In the genomic region with DNA sequence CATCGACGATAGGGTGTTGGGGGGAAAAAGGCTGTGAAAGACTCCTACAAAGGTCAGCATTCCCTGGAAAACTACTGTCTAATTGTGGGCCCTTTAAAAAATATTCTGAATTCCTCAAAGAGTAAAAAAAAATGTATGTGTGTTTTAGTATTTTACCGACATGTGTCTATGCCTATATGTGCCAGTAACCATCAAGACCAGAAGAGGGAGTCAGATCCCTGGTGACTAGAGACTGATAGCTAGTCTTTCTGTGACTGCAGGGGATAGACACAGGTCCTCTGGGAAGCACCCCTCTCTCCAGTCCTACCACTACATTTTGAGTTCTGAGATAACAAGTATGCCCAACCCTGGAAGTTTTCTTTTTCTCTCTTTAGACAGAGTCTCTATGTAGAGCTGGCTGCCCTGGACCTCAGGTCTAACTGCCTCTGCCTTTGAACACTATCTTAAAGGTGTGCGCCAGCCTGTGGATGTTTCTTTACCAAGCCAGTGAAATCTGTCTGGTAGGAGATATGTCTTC, we compare ENCODE assay signal across 8 mouse cellular contexts. TPM values are rescaled to one million over a fixed set of nuclear protein-coding genes. Genes with fewer than 3 reads are reported as not detected.
DNase-seq lines count a peak whose midpoint lies in the region; ATAC-seq and TF ChIP-seq lines count a peak whose summit lies in the region.

No protein-coding gene starts in this region.

- H3K27me3 ChIP-seq in MEL (ENCODE audit: control insufficient read depth in 1 of 2, insufficient read depth in 2 of 2, low read length in 2 of 2) = no peaks in the 10 kb centered on the region
- no peaks in the 10 kb centered on the region for H3K27me3 ChIP-seq in forebrain, embryonic 13.5 days
- no peaks in the 10 kb centered on the region for H3K27me3 ChIP-seq in liver, embryonic 15.5 days

- peak; percentile 81 for TF ChIP-seq RAD21 in MEL (IDR thresholded peaks at IDR 0.05; ENCODE audit: low read depth, low read length)

- peak; percentile 21 to 81 (median 38); a peak in 5 of 6 replicates for TF ChIP-seq CTCF in MEL (IDR thresholded peaks at IDR 0.05 in 2 of 3, conservative IDR thresholded peaks at IDR 0.05 in 1 of 3; ENCODE audit: control insufficient read depth in 1 of 3, insufficient read depth in 1 of 3, low read depth in 2 of 3, low read length in 3 of 3, poor library complexity in 1 of 3, severe bottlenecking in 1 of 3)

- peak; percentile 39 for DNase-seq in kidney, adult 9 months
- DNase-seq in kidney, postnatal 14 days = no peak
- DNase-seq in MEL (ENCODE audit: low read depth, low spot score) = peak; percentile 86
- no peak for DNase-seq in frontal cortex, postnatal 14 days (ENCODE audit: low spot score in 2 of 2)
- no peak for DNase-seq in left cerebral cortex, adult 8-10 months (ENCODE audit: low spot score in 2 of 2)

- TF ChIP-seq POLR2A in MEL (IDR thresholded peaks at IDR 0.05; ENCODE audit: control insufficient read depth in 1 of 2, insufficient read depth in 1 of 2, low read depth in 1 of 2, low read length in 2 of 2, poor library complexity in 1 of 2) = no peak

- peak overlapping the region; percentile 97 for H3K27ac ChIP-seq in MEL (ENCODE audit: control insufficient read depth, low read depth, low read length)
- H3K27ac ChIP-seq in forebrain, embryonic 13.5 days = no peak overlapping the region
- H3K27ac ChIP-seq in liver, embryonic 15.5 days (replicated peaks) = peak overlapping the region; percentile 84

- TF ChIP-seq EP300 in MEL (IDR thresholded peaks at IDR 0.05; ENCODE audit: low read depth in 1 of 2, low read length in 2 of 2) = no peak

- WGBS in forebrain, embryonic 13.5 days = 36% methylated on average over 4 of the region's 4 CpGs
- 19% methylated on average over 4 of the region's 4 CpGs for WGBS in liver, embryonic 15.5 days (ENCODE audit: insufficient replicate concordance)

- ATAC-seq in forebrain, embryonic 13.5 days = no peak
- no peak for ATAC-seq in liver, embryonic 15.5 days (ENCODE audit: insufficient read depth)
- no peak for ATAC-seq in cerebellum, adult (ENCODE audit: insufficient number of reproducible peaks, low FRiP score, low TSS enrichment)

- peak overlapping the region; percentile 86 for H3K9ac ChIP-seq in MEL (ENCODE audit: control insufficient read depth, low read depth, low read length, poor library complexity, severe bottlenecking)
- peak overlapping the region; percentile 70 for H3K9ac ChIP-seq in forebrain, embryonic 13.5 days
- H3K9ac ChIP-seq in liver, embryonic 15.5 days = peak overlapping the region; percentile 65

- H3K4me3 ChIP-seq in MEL (ENCODE audit: control insufficient read depth in 1 of 2, insufficient read depth in 1 of 2, low read depth in 2 of 2, low read length in 2 of 2) = peak overlapping the region; percentile 79 to 91
- peak overlapping the region; percentile 57 for H3K4me3 ChIP-seq in forebrain, embryonic 13.5 days
- H3K4me3 ChIP-seq in liver, embryonic 15.5 days (replicated peaks) = peak overlapping the region; percentile 77

- H3K9me3 ChIP-seq in MEL (replicated peaks; ENCODE audit: insufficient read depth, low read length) = no peaks in the 10 kb centered on the region
- no peaks in the 10 kb centered on the region for H3K9me3 ChIP-seq in forebrain, embryonic 13.5 days (replicated peaks)
- no peaks in the 10 kb centered on the region for H3K9me3 ChIP-seq in liver, embryonic 15.5 days (replicated peaks)

- peak overlapping the region; percentile 77 for H3K4me2 ChIP-seq in forebrain, embryonic 13.5 days
- peak overlapping the region; percentile 88 for H3K4me2 ChIP-seq in liver, embryonic 15.5 days

- H3K36me3 ChIP-seq in MEL (ENCODE audit: control insufficient read depth in 1 of 2, insufficient read depth in 2 of 2, low read length in 2 of 2) = peaks cover 3 to 15% of the 10 kb centered on the region in 2 experiments; a peak in 3 of 4 replicates
- H3K36me3 ChIP-seq in forebrain, embryonic 13.5 days (ENCODE audit: poor library complexity, severe bottlenecking) = no peaks in the 10 kb centered on the region
- no peaks in the 10 kb centered on the region for H3K36me3 ChIP-seq in liver, embryonic 15.5 days (replicated peaks)

- peaks cover 5 to 8% of the 10 kb centered on the region in 2 experiments; a peak in 2 of 4 replicates for H3K4me1 ChIP-seq in MEL (ENCODE audit: control insufficient read depth in 1 of 2, insufficient read depth in 2 of 2, low read length in 2 of 2)
- peaks cover 34% of the 10 kb centered on the region for H3K4me1 ChIP-seq in forebrain, embryonic 13.5 days
- H3K4me1 ChIP-seq in liver, embryonic 15.5 days (replicated peaks) = peaks cover 51% of the 10 kb centered on the region

- H3K79me2 ChIP-seq in MEL (ENCODE audit: control insufficient read depth, insufficient read depth, low read length, poor library complexity) = peaks cover 28% of the 10 kb centered on the region

TF ChIP-seq in MEL, 35 proteins besides CTCF, POLR2A, EP300 and RAD21:
- TF ChIP-seq GATA1 (IDR thresholded peaks at IDR 0.05; ENCODE audit: low read depth, low read length) (0 out of 2 replicates have a peak, but pooled peaks have one; percentile 8), ZC3H11A (IDR thresholded peaks at IDR 0.05; ENCODE audit: low read depth, low read length) (peak; percentile 62), SIN3A (IDR thresholded peaks at IDR 0.05; ENCODE audit: low read length) (peak; percentile 67), ETS1 (IDR thresholded peaks at IDR 0.05; ENCODE audit: low read depth, low read length) (0 out of 2 replicates have a peak, but pooled peaks have one; percentile 2), SMC3 (IDR thresholded peaks at IDR 0.05; ENCODE audit: low read depth, low read length) (peak; percentile 76), ELF1 (IDR thresholded peaks at IDR 0.05; ENCODE audit: low read depth, low read length) (no peak), USF1 (IDR thresholded peaks at IDR 0.05; ENCODE audit: low read depth, low read length) (no peak), ZNF384 (IDR thresholded peaks at IDR 0.05; ENCODE audit: low read depth, low read length) (peak; percentile 62; the same call in 1 of the 2 replicates), MYB (IDR thresholded peaks at IDR 0.05; ENCODE audit: low read depth, low read length) (no peak), TBP (IDR thresholded peaks at IDR 0.05; ENCODE audit: low read depth, low read length) (0 out of 2 replicates have a peak, but pooled peaks have one; percentile 18), MYC (IDR thresholded peaks at IDR 0.05; ENCODE audit: low read depth, low read length) (0 out of 2 replicates have a peak, but pooled peaks have one; percentile 41)
TF ChIP-seq in MEL: peak in this region for 8.

RNA-seq across cellular contexts. Expression of a gene that starts 1.1 kb away (rescaled TPM):
- 275 and 283 TPM in 2 replicates for total RNA-seq in MEL (2012; rRNA removed)
- 100 to 1,000 TPM in 1 of 2 experiments, not detected in 1; 253 TPM for polyA plus RNA-seq in MEL (2012; ENCODE audit: insufficient read depth in 1 of 2, insufficient read length in 2 of 2, low read depth in 1 of 2, low replicate concordance in 2 of 2, missing spikeins in 1 of 2)
- polyA plus RNA-seq in forebrain, embryonic 13.5 days (2015; fragmentation: Nextera tagmentation; extraction: Ambion mirVana) = 180 and 196 TPM in 2 replicates
- polyA plus RNA-seq in liver, embryonic 15.5 days (2015; fragmentation: Nextera tagmentation; extraction: Ambion mirVana) = 106 and 122 TPM in 2 replicates
- 10 to 100 TPM; 49.0 to 56.9 (median 52.8) TPM for total RNA-seq in left cerebral cortex, adult 8-10 months (2022)

RNA-seq across cellular contexts. Expression of a gene that starts 2.8 kb away (rescaled TPM):
- total RNA-seq in MEL (2012; rRNA removed) = 20.4 and 21.7 TPM in 2 replicates
- polyA plus RNA-seq in MEL (2012; ENCODE audit: insufficient read depth in 1 of 2, insufficient read length in 2 of 2, low read depth in 1 of 2, low replicate concordance in 2 of 2, missing spikeins in 1 of 2) = 10 to 100 TPM in 1 of 2 experiments, not detected in 1; 21.2 TPM
- 11.8 and 14.7 TPM in 2 replicates for polyA plus RNA-seq in forebrain, embryonic 13.5 days (2015; fragmentation: Nextera tagmentation; extraction: Ambion mirVana)
- 3.8 and 4.4 TPM in 2 replicates for polyA plus RNA-seq in liver, embryonic 15.5 days (2015; fragmentation: Nextera tagmentation; extraction: Ambion mirVana)
- total RNA-seq in left cerebral cortex, adult 8-10 months (2022) = 100 to 1,000 TPM; 105 to 127 (median 118) TPM

RNA-seq across cellular contexts. Expression of a gene that starts 3.3 kb away (rescaled TPM):
- 0.04 TPM in 1 of 2 replicates, not detected in the other for total RNA-seq in MEL (2012; rRNA removed)
- polyA plus RNA-seq in MEL (2012; ENCODE audit: insufficient read depth in 1 of 2, insufficient read length in 2 of 2, low read depth in 1 of 2, low replicate concordance in 2 of 2, missing spikeins in 1 of 2) = not detected
- not detected in 2 replicates for polyA plus RNA-seq in forebrain, embryonic 13.5 days (2015; fragmentation: Nextera tagmentation; extraction: Ambion mirVana)
- polyA plus RNA-seq in liver, embryonic 15.5 days (2015; fragmentation: Nextera tagmentation; extraction: Ambion mirVana) = not detected in 2 replicates
- total RNA-seq in left cerebral cortex, adult 8-10 months (2022) = 1 to 10 TPM; 1.9 to 4.3 (median 2.9) TPM

RNA-seq across cellular contexts. Expression of a gene that starts 3.7 kb away (rescaled TPM):
- 0.04 TPM in 1 of 2 replicates, not detected in the other for total RNA-seq in MEL (2012; rRNA removed)
- under 1 TPM in 1 of 2 experiments, not detected in 1; 0.13 TPM for polyA plus RNA-seq in MEL (2012; ENCODE audit: insufficient read depth in 1 of 2, insufficient read length in 2 of 2, low read depth in 1 of 2, low replicate concordance in 2 of 2, missing spikeins in 1 of 2)
- not detected in 2 replicates for polyA plus RNA-seq in forebrain, embryonic 13.5 days (2015; fragmentation: Nextera tagmentation; extraction: Ambion mirVana)
- 0.02 TPM in 1 of 2 replicates, not detected in the other for polyA plus RNA-seq in liver, embryonic 15.5 days (2015; fragmentation: Nextera tagmentation; extraction: Ambion mirVana)
- under 1 TPM in 1 of 4 experiments, not detected in 3; 0.09 TPM for total RNA-seq in left cerebral cortex, adult 8-10 months (2022)

RNA-seq across cellular contexts. Expression of a gene that starts 23.6 kb away (rescaled TPM):
- 11.7 and 13.9 TPM in 2 replicates for total RNA-seq in MEL (2012; rRNA removed)
- polyA plus RNA-seq in MEL (2012; ENCODE audit: insufficient read depth in 1 of 2, insufficient read length in 2 of 2, low read depth in 1 of 2, low replicate concordance in 2 of 2, missing spikeins in 1 of 2) = 10 to 100 TPM in 1 of 2 experiments, not detected in 1; 69.9 TPM
- polyA plus RNA-seq in forebrain, embryonic 13.5 days (2015; fragmentation: Nextera tagmentation; extraction: Ambion mirVana) = 9.7 and 10.6 TPM in 2 replicates
- polyA plus RNA-seq in liver, embryonic 15.5 days (2015; fragmentation: Nextera tagmentation; extraction: Ambion mirVana) = 2.5 and 3.3 TPM in 2 replicates
- total RNA-seq in left cerebral cortex, adult 8-10 months (2022) = 100 to 1,000 TPM; 153 to 175 (median 161) TPM

Comparison
In these comparisons a context has a peak if more than half of its experiments do, and no peak if none do; other contexts are left out.
1. DNase-seq: peak in kidney, adult 9 months (single experiment) and MEL (single experiment); none in kidney, postnatal 14 days (single experiment), frontal cortex, postnatal 14 days (0 of 2) and left cerebral cortex, adult 8-10 months (0 of 2).
2. Peak in every context shown above with its lines, with median percentiles within 50 percentile points of each other: H3K4me3 ChIP-seq and H3K9ac ChIP-seq.